Mouse (Mus musculus) retina, postnatal 7 days (tissue): ENCODE results near the gene Kctd13.
"Not testable (repeated sequence)": the region's sequence is repeated elsewhere in the genome, so short reads cannot be mapped to it uniquely, and the experiment has no call there.

Source experiments
- DNase-seq: peaks from one replicate; pipeline ENCODE4 v3.0.0-alpha.2; 2012; ENCODE audit warnings: low read depth, low spot score

Kctd13 gene

DNA sequence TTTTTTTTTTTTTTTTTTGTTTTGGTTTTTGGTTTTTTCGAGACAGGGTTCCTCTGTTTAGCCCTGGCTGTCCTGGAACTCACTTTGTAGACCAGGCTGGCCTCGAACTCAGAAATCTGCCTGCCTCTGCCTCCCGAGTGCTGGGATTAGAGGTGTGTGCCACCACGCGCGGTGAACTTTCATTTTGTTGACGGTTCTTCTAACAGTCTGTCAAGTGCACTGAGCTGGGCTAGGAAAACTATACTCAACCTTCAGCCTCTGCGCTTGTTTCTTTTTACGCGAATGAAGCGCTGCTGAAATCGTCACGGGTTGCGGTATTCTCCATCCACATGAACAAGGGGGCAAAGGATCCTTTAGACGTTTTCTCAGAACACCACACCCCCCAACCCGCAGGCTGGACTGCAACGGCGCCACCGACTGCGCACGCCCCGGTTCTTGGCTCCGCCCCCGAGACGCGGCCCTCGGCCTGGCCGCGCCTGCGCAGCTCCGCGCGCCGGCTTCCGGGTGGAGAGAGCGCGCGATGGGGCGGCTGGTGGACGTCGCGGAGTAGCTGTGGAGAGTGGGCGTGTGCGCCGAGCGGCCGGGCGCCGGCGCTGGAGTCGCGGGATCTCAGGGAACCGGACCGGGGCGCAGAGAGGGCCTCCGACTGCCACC is at the start of gene Kctd13:
TSS of gene Kctd13 (plus strand) at position 496 of the 654 bp plus-strand sequence.
- DNase-seq, result peak; percentile 88

DNA sequence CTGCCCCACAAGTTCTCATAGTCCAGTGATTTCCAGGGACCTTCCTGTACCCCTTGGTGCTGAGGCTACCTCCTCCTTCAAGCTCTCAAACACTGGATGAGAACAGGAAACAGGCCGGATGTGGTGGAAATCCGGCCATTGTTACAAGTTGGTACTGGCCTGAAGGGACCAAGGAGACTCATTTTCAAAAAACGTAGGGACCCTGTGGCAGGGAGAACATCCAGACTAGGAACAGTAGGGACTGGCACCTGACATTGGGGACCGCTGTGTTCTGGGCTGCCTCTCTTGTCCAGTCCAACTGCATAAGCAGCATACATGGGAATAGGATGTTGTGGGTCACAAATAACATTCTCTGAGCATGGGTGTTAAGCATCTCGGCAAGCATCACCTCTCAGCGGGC is 47.6 kb upstream of the Kctd13 start:
- DNase-seq, result no peak

DNA sequence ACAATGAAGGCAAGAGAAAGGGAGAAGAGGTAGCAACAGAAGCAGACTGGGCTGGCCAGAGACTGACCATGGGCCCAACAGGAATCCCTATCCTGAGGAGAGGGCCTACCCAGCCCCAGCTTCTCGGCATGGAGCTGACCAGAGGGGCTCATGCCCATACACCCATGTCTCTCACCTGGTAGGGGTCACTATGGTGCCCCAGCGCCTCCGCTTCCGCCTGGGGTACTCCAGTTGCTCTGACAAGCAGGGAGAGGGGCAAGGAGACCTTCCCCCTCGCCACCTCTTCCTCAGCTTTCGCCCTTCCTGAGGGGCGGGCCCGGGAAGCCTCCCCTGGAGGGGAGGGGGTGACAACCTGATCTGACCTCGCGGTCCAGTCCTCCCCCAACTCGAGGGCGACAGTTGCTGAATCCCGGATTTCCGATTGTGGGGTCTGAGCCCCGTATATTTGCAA is 44.9 kb upstream of the Kctd13 start:
- no peak for DNase-seq

DNA sequence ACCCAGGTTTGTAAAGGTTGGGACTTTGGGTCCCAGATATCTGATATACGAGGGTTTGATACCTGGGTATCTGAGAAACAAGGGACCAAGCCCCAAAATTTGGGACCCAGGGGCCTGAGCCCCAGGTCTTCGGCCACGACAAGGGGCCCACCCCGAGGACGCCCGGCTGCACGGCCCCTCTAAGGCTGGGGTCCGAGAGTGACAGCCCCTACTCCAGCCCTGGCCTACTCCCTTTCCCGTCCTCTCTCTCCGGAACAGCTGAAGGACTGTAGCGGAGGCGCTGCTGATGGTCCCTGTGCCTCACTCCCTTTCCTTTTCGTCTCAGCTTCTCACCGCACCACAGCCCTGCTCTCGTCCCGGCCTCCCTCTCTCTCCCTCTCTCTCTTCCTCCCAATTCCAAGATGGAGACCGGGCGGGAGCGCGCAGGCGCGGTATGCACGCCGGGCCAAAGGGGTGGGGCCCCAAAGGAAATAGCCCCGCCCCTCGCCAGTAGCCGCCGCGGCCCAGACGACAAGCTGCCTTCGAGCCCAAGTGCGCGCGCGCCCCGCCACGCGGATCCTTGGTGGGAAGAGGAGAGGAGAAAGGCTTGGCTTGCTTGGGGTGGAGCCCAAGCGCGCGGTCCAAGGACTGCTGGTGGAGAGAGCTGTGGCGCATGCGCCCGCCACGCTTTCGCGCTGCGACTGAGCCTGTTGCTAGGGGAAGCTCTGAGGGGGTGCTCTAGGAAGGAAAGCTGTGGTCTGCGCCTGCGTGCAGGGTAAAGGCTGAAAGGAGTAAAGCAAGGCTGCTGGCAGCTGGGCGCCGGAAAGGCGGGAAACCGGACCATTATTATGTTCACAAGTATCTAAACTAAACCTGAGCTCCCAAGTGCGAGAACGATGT is 44.2 kb upstream of the Kctd13 start, which contains the start of gene Taok2:
TSS of gene Taok2 (minus strand) at position 418 of the 879 bp plus-strand sequence.
- DNase-seq, result peak; percentile 97

DNA sequence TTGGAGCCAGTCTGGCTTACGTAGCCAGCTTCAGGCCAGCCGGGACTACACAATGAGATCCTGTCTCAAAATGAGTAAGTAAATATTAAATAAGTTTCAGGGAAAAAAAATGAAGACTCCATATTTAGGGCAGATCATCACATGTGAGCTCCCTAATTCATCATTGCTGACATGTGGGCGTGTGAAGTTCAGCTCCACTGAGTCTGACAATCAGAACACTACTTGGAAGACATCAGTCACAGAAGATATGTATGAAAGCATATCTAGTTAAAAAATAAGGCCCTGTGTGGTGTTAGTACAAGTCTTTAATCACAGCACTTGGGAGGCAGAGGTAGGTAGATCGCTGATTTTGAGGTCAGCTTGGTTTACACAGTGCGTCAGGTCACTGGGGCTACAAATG is 41.4 kb upstream of the Kctd13 start:
- no peak for DNase-seq

DNA sequence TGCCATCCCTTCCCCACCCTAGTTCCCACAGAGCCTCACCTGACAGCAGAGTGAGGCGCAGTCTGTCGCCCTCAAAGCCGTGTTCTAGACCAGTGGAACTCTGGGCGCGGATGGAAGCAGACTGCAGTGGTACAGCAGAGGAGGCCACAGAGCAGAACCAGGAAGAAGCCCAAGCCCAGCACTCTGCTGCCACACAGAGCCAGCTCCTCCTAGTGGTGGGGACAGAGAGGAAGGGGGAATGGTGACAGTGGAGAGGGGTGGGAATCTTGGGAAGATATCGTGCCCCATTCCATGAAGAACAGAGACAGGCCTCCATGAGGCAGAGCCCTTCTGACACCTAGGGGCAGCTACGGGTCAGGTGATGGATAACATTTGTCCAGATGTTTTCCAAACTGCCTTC is 39.8 kb upstream of the Kctd13 start:
- DNase-seq, result no peak

DNA sequence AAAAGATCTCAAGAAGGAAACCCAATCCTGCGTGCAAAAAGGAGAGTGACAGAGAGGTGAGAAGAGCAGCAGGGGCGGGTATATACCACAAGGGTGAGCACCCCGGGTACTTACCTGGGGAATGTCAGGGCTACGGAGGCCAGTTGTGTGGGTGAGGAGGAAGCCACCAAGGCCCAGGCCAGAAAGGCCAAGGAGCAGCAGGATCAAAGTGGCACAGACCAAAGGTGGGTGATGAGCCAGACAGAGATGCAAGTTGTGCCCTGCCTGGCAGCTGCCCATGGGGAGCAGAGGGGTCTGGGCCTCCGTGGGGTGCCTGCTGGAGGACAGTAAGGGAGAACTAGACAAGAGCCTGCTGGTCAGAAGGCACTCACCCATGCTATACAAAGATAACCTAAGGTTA is 31.8 kb upstream of the Kctd13 start:
- no peak for DNase-seq

DNA sequence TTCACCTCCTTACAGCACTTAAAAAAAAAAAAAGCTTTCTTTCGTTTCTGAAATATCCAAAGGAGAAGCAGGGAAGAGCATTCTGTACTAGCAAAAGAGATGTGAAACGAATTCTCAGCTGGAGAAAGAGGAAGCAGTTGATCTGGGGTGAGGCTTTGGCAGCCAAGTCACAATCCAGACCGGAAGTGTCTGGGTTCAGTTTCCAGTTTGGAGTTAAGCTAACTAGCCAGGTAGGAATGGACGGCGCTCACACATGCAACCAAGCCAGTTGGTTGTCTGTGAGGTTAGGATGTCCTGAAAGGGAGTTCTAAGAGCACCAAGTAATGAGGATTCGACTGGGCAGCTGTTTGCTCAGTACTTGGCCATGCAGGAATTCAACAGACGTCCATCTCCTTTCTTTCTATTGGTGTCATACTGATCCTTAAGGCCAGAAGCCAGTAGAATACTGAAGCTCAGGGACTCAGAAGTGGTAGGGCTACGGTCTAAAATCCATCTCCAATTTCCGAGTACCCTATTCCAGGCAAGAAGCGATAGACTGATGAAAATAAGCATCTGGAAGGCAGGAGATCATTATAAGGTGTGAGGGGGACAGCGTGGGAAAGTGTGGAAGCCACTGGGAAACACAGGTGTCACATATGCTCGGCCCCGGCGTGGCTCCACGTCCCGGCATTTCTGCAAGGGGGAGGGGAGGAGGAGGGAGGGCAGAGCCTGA is 31.1 kb upstream of the Kctd13 start:
- no peak for DNase-seq

DNA sequence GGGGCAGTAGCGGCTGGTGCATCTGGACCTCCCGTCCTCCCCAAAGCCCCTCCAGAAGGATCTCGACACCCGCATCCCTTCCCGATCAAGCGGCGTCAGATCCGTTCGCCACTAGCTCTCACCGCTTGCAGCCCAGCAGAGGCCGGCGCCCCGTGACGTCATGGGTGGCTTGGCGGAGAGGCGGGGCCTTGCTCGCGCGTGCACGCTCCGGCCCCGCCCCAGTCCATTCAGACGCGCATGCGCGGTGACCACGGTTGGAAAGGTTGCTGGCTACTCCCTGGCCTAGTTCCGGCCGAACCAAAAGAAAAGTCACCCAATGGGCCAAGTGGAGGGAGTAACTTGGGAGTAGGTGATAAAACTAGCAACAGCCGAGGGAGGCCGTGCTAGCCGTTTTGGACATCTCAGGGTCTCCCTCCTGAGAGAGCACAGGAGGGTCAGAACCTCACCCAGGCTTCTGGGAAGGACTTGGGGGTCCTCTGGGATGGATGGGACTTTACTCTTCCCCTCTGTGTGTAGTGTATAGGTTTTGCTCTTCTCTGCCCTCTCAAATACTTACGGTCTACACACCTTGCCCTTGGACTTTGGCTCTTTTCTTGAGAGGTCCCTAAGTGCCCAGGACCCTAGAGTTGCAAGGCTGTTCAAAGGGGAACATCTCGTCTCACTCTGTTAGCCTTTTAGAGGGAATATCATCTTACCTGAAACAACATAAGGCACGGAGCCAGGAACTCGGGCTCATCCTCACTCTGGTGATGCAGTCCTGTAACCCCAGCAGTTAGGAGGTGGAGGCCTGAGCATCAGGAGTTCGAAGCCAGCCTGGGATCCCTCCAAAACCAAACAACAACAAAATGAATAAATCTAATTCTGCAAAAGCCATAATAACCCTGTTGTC is 30.3 kb upstream of the Kctd13 start:
- peak; percentile 86 for DNase-seq

DNA sequence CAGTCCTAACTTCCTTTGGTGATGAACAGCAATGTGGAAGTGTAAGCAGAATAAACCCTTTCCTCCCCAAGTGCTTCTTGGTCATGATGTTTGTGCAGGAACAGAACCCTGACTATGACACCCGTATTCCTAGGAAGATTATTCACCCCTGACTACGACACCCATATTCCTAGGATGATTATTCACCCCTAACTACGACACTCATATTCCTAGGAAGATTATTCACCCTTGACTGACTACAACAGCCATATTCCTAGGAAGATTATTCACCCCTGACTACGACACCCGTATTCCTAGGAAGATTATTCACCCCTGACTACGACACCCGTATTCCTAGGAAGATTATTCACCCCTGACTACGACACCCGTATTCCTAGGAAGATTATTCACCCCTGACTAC is 28.9 kb upstream of the Kctd13 start:
- DNase-seq, result peak; percentile 63

DNA sequence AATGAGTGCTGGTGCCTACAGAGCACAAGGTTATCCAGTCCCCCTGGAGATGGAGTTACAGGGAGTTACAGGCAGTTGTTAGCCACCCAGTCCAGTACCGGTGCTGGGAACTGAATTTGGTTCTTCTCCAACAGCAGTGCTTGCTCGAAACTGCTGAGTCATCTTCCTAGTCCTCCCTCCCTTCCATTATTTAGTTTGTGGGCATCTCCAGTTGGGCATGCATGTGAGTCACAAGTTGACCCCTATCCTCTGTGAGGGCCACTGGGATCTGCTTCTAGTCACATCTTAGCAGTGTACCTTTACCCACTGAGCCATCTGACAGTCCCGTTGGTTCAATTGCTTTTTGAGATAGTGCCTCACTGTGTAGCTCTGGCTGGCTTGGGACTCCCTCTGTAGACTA is 23.1 kb upstream of the Kctd13 start:
- DNase-seq, result no peak

DNA sequence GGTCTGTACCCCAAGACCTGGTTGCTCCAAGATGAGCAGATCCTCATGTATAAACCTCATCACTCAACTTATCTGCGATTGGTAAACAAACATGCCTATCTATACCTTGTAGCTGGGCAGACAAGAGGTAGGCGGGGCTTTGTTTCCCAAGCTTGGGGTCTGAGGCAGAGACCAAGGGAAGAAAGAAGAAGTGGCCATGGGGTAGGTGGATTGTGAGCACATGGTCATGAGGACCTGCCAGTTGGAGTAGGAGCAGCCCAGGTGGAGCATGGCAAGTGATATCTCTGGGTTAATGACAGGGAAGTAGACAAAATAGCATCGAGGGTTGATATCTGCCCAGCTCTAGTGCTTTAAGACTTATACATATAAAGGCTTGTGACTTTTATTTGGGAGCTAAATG is 13.8 kb upstream of the Kctd13 start:
- DNase-seq, result no peak

DNA sequence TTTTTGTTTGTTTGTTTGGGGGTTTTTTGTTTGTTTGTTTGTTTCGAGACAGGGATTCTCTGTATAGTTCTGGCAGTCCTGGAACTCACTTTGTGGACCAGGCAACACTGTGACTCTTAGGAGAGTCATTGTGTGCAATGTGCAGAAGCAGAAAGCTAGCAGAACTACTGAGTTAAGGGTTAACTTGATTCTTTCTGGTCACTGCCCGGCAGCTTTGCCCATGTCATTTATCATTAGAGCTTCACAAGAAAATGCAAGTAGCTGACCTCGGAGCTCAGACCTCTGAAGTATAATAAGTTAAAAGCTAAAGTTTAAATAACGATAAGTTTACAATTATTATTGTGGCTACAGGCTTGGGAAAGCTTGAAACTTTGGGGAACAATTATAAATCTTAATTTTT is 10.3 kb upstream of the Kctd13 start:
- not testable (repeated sequence) for DNase-seq

DNA sequence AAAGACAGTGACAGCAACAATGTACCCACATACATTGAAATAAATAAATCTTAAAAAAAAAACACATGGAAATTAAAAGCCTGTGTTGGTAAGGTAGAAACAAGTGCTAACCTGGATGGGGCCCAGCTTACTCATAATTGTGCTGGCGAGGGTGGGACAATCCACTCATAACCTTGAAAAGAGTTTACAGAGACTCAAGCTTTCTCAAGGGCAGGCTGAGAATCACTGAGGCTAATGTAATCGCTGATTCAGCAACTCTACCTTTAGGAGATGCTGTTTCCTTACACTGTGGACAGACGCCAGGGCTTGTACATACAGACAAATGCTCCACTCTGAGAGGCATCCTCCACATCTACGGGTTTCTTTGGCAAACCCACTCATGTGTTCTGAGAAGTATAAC is 8.7 kb upstream of the Kctd13 start:
- no peak for DNase-seq

DNA sequence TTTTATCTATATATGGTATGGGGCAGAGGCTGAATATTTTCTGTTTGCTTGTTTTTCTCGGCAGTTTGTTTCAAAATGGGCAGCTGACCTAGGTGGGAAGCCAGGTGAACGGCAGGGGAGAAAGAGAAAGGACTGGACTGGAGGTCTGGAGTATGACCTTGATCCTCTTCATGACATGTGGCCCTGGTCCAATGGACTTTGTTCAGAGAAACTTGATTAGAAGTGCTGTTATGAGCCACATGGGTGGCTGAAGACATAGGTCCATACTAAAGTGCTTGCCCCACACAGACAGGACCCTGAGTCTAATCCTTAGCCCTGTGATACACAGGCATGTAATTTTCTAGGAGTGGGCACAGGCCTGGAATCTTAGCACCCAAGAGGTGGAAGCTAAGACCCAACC is 7.1 kb upstream of the Kctd13 start:
- DNase-seq, result no peak

DNA sequence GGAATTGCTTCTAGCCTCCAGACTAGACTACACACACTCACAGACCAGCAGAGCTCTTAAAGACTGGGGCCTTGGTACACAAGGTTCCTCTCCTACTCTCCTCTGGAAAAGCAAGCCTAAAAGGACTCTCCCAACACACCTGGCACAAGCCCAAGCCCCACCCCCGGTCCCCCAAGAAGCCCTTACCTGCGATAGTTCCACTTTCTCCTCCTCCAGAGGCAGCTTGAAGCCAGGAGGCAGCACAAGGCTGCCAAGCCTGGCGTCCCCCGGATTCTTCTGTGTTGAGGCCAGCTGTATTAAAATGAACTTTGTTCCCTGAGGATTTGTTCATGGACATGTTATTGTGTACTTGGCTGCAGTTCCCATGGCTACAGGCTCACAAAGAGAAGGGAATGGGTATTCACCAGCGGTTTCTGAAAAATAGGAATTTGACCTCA is 6.0 kb upstream of the Kctd13 start, which contains the start of gene Tmem219:
TSS of gene Tmem219 (minus strand) at position 294 of the 437 bp plus-strand sequence.
- no peak for DNase-seq

DNA sequence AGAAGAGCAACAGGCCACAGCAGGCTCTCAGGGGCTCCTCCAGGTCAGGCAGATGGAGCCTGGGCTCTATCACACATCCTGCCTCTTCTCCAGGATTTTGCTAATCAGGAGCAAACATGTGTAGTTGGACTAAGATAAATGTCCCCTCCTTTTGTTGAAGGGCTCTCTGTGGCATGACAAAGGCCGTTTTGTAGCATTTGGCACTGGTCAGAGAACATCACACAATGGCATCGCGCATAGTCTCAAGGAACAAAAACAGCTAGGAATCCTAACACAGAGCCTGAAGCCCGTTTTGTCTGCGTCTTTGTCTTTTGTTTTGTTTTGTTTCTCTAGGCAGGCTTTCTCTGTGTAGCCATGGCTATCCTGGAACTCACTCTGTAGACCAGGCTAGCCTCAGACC is 4.7 kb upstream of the Kctd13 start:
- DNase-seq, result no peak

DNA sequence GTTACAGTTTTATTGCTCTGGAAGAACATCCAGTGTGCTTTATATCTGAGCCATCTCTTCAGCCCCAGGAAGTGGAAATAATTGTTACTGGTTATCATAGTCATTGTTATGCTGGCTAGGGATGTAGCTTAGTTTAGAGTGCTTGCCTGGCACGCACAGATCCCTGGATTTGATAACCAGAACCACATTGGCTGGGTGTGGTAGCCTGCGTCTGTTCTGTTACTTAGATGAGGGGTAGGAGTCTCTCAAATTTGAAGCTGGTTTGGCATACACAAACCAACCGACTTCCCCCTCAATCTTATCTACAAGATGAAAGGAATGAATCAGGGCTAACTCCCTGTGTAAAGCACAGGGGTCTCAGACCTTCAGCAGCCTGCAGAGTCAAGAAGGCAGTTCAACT is 2.4 kb upstream of the Kctd13 start:
- no peak for DNase-seq

DNA sequence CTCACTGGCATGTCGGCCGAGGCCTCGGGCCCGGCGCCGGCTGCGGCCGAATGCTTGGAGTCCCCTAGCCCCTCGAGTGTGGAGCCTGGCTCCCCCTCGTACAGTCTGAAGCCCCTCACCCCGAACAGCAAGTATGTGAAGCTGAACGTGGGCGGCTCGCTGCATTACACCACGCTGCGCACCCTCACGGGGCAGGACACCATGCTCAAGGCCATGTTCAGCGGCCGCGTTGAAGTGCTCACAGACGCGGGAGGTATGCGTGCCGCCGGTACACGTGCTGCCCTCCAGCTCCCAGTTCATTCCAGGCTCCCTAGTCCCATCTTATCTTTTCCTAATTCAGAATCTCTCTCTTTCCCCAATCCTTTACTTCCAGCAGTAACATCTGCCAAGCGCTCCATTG is 367 bp downstream of the Kctd13 start:
- DNase-seq, result no peak

DNA sequence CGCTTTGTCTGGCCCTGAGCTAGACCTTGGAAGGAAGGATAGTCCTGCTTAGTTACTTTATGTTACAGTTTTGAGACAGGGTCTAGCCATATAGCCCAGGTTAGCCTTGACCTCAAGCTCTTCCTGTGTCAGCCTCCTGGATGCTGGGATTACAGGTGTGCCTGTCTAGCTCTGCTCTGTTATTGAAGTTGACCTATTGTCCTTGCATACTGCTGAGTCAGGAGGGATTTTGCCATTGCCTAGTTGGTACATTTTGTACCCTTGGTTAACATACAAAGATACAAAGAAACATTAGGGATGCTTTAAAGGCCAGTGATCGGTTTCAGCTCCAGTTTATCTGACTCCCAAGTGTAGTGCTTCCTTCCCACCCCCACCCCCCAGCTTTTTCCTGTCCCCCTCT is 4.0 kb downstream of the Kctd13 start:
- no peak for DNase-seq

DNA sequence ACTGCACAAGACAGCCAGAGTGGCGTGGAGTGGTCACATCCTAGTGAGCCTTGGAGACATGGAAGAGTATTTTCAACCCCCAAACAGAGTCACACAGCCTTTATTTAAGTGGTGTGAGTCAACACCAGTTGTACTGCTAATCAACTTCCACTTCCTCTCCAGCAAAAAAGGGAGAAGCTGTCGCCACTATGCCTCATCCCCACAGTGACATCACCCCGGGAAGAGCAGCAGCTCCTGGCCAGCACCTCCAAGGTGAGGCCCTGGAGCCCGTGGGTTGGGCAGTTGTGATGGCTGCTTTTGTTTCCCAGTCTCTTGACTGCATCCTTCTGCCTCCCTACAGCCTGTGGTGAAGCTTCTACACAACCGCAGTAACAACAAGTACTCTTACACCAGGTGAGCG is 12.5 kb downstream of the Kctd13 start:
- no peak for DNase-seq
